Mouse (Mus musculus) megakaryocyte-erythroid progenitor cell, adult 5-6 weeks (primary cell): ENCODE measurements around the gene Ascl5. TPM values are rescaled to one million over a fixed set of nuclear protein-coding genes. Genes with fewer than 3 reads are reported as not detected.

Experiments used
- ATAC-seq: replicated peaks from 2 replicates; pipeline ENCODE4 v1.8.0; 2016; ENCODE audit warnings: mild to moderate bottlenecking, inconsistent platforms; ENCODE audit not compliant: severe bottlenecking, poor library complexity, low FRiP score, low TSS enrichment
- total RNA-seq, 2 experiments: library from RNA; stranded (forward) in 1 of 2; stranded (reverse) in 1 of 2; fragments of 200-1000, 215-1000 nt in 1 of 2; fragments of >200 nt in 1 of 2; fragmentation: Nextera tagmentation in 1 of 2; gene quantifications; 2 replicates each; pipeline ENCODE4 v1.2.3; 2014 to 2017

The Ascl5 gene
- total RNA-seq (2014; fragmentation: Nextera tagmentation), result not detected in 2 replicates
- total RNA-seq (2017), result not detected in 2 replicates

DNA sequence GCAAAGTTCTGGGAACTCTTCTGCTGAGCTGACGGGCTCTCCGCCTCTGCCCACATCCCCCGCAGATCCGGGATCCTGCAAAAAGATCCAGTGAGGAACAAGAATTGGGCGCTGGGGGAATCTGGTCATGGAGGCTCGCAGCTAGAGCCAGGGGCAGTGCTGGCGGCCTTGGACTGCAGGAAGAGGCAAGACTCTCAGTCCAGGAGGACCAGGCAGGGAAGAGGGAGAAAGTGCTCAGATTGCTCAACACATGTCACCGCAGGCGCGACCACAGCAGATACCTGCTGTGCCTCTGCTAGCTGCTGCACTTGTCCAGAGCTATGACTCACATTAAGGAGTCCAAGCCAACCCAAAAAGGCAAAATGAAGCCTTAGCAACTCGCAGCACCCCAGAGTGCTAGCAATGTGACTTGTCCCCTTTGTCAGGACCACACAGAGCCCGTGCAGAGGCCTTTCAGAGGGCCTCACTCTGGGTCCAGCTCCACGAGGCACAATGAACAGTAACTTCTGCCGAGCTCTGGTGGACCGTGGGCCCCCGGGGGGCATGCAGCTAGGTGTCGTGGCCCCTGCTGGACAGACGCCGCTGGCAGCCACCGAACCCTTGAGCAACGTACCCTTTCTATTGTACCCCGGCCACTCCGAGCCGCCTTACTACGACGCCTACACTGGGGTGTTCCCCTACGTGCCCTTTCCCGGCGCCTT, at the start of gene Ascl5:
Gene Ascl5 (plus strand): TSS at position 493 of the 701 bp plus-strand sequence.
- no peak for ATAC-seq

DNA sequence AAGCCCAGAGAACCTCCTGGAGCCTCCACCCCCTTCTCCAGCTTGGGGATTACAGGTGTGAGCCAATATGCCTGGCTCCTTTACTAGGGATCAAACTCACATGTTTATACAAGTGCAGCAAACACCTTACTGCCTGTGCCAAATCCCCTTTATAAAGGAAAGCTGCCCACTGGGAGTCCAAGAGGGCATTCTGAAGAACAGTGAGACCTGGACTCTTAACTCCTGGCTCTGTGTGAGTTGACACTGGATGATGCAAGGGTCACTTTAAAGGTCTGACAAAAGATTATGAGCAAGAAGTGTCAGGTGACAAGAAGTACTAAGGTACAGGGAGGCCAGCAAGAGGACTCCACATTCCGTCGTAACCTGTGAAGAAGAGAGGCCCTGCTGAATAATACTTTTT, 49.2 kb upstream of the Ascl5 start:
- no peak for ATAC-seq

DNA sequence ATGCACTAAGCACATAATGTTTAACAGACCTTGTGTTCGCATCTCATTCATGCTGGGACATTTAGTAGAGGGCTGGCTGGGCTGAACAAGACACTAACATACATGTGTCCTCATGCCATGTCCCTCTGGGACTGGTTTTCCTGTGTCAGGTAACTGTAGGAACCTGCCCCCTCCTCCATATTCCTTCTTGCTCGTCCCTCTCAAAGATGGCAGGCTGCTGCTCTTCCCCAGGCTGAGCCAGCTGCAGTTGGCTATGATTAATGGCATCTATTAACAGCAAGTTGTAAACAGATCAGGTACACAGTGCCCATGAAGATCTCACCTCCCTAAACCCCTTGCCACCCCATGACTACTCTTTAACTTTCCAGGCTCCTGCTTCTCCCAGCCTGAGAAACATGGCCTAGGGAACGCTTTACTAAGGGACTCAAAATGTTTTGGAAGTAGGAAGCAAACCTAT, 44.3 kb upstream of the Ascl5 start, which contains the start of gene Igfn1:
Gene Igfn1 (minus strand): TSS at position 51 of the 457 bp plus-strand sequence.
- no peak for ATAC-seq

DNA sequence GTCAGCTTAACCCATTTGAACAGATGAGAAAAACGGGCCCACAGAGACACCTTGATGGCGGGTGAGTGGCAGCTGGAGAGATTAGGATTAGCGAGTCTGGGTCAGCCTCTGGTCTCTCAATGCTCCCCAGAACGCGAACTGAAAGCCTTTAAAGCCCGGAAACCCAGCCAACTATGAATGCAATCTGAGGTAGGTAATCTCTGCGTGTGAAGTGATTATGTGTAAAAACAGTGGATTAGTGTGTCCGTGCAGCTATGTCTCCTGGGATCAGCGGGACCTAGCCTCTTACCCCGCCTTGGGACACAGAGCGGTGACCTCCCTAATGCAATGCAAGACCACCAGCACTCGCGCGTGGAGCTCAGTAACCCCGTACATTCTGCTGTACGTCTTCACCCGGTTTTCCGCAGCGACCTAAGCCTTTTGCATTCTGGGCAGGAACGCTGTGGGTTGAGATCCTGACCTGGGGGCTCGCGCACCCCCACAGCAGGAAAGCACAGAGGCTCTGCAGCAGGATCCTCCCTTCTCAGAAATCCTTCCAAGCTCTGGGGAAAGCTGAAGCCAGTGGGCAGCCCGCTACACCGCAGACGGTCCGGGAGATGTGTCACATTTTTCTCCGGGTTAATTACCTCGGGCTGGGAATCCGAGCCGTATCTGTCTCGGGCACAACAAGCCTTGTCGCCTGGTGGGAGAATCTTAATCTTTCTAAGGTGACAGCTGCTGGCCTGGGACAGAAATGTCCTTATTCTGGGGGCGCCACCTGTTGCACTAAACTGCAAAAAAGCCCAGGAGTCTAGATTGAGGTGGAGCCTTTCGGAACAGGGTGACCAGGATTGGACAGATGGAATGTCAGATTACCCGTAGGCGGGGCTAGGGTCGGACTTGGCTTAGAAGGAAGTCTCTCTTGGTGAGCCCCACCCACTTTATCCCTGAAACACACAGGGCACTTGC, 43.1 kb upstream of the Ascl5 start, which contains the start of gene Tmem9:
Gene Tmem9 (plus strand): TSS at position 940 of the 948 bp plus-strand sequence.
- peak; percentile 98 for ATAC-seq

DNA sequence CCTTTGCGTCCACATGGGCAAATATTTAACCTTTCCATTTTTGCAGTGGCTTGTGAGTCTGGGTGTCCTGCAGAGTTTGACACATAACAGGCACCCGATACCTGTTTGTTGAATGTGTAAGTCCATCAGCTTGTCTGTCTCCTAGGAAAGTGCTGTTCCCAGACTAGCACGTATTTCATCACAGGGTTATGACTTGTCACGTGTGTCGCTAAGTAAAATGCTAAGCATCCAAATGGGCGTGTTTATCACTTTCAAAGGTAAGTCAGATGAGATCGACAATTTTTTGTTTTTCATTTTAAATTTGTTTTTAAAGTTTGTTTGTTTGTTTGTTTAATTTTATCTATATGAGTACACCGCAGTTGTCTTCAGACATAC, 42.5 kb upstream of the Ascl5 start:
- ATAC-seq, result peak; percentile 13; the same call in 1 of the 2 replicates

DNA sequence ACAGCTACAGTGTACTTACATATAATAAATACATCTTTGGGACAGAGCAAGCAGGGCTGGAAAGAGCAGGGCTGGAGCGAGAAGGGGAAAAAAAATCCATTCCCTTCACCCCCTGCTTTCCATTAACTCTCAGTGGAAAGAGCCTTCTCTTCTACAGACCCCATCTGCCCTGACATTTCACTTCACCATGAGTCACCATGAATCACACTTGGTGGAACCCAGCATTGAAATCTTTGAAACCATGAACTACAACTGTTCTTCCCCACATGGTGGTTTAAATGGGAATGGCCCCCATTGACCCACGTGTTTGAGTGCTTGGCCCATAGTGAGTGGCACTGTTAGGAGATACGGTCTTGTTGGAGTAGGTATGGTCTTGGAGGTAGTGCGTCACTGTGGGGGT, 40.4 kb upstream of the Ascl5 start:
- no peak for ATAC-seq

DNA sequence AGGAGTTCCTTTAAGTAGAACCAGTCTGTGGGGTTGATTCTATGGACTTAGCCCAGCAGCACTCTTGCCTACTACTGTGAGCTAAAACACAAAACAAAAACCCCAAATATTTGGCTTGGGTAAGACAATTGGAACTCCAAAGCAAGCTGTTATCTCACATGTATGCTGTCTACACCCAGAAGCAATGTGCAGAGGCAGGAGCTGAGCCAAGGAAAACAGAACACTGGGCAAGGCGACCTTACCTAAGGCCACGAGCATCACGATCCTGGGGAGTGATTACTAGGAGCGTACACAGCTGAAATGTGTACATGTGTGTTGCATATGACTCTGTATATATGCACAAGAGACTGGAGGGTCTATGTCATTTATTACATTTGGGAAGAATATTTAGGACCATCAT, 37.1 kb upstream of the Ascl5 start:
- no peak for ATAC-seq

DNA sequence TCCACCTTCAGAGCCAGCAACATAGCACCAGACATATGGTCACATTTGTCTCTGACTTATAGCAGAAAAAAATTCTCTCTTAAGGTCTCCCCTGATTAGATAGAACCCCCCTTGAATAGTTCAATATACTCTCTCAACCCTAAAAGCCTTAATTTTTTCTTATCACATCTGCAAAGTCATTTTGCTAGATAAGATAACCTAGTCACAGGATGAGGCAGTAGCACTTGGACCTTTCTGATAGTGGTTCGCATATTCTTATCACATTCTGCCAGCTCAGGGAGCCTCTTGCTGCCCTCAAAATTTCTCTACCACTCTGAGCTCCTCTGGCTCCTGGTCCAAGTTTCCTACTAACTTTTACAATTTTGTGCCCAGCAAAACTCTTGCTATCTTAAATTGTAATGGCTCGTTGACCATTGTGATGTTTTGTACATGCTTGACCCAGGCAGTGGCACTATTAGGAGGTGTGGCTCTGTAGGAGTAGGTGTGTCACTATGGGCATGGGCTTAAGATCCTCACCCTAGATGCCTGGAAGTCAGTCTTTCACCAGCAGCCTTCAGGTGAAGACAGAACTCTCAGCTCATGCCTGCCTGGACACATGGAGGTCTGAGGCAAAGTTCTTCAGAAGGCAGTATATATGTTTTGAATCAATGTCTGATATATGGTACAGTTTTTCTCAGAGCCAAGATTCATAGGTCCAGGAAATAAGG, 35.7 kb upstream of the Ascl5 start:
- ATAC-seq, result peak; percentile 81

DNA sequence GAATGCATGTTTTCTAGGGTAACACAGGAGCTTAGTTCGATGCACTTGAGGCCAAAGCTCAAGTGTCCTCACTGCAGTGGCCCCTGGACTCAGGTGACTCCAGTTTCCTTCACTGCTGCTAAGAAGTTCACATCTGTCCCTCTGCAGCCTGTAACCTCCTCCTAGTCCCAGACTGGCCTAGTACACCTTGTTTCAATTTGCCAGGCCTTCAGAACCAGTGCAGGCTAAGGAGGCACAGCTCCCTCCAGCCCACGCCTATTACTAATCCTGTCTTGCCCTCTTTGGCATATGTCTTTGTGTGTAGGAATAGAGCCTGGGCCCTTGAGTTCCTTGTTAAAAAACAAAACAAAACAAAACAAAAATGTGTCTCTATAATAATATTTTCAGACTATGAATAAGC, 33.3 kb upstream of the Ascl5 start:
- no peak for ATAC-seq

DNA sequence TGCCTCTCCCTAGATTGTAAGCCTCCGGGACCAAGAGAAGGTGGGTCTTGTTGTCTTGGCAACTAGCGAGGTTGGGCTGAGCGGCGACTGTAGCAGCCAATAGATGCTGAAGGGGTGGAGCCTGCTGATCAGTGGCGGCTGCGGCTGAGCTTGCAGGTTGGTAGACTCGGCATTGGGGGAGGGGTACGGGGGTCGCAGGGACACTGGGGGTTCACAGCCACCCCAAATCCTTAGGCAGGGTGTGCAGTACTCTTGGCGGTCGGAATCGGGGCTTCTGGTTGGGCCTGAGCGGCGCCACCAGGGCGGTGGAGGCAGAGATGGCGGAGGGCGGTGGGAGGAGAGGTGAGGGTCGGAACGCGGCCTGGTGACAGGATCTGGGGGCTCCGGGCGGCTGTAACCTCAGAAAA, 32.7 kb upstream of the Ascl5 start:
- peak; percentile 92 for ATAC-seq

DNA sequence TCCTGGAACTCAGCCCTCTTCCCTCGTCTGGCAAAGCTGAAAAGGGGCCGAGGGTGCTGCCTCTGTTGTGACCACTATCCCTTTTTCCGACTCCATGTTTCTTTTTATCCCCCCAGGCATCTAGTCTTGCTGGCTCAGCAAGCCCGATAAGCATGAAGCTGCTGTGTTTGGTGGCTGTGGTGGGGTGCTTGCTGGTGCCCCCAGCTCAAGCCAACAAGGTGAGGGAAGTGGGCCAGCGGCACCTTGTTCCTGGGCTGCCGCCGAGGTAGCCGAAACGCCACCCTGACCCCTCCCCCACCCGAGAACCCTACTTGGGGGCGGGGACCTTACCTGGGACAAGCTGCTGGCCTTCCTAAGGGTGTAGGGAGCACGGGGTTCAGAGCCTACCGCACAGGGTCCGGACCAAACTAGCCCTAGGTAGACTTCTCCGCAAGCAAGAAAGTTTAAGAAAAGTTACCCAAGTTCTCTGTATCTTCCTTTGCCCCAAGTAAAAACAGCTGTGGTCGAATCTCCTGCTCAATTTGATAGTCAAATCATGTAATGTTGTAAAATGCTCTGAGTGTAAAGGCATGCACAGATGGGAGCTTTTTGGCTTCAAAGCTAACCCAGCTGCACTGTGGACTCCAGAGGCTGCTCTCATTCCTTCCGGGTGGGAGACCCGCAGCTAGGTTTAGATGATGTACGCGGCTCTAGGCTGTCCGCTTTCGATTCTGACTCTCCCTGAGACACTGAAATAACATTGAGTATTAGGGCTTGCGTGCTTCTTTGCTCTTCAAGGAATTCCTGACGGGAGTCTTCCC, 32.0 kb upstream of the Ascl5 start:
- no peak for ATAC-seq

DNA sequence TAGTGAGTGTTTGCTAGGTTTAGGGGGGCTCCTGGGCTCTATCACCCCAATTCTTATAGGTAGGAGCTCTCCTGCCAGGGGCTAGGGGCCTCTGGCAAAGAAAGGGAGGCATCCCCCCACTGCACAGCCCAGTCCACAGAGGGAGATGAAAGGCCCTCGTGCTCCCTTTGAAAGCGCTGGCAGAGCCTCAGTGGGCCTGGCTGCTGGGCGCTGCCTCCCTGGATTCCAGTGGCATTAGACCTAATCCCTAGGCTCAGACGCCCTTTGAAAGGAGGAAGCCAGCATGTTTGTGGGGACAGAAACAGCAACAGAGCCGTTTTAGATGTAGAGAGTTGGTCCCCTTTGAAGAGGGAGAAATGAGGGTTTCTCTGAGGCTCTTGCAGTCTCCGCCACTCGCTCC, 20.4 kb upstream of the Ascl5 start:
- ATAC-seq, result no peak

DNA sequence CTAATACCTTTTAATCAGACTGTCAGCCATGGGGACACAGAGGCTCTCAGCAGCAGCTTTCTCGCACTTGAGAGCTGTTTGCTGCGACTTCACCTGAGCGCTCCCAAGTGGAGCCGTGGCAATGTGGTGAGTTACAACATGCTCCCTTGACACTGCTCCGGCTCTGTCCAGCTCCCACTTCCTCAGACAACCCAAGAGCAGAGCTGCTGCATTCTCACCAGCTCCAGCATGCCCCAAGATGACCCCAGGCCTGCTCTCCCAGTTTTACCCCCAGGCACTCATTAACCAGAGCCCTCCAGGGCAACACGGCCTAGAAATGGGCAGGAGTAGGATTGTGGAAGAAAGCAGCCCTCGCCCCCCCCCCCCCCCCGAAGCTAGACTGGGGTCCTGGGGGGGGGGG, 18.9 kb upstream of the Ascl5 start:
- no peak for ATAC-seq

DNA sequence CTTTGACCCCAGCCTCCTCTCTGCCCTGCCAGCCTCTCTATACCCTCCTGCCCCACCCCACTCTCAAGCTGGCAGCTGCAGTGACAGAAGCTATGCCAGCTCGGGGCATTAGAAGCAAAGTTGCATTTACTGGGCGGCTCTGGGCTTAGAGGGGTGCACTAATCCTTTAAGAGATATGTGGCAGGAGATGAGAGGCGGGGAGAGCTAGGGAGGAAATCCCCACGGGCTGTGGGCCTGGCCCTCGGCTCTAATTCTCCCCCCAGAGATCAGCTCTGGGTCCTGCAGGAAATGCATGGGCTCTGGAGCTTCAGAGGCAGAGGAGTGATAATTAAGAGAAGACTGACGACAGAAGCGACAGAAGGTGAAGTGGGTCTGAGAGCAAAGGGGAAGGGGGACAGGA, 17.6 kb upstream of the Ascl5 start:
- no peak for ATAC-seq

DNA sequence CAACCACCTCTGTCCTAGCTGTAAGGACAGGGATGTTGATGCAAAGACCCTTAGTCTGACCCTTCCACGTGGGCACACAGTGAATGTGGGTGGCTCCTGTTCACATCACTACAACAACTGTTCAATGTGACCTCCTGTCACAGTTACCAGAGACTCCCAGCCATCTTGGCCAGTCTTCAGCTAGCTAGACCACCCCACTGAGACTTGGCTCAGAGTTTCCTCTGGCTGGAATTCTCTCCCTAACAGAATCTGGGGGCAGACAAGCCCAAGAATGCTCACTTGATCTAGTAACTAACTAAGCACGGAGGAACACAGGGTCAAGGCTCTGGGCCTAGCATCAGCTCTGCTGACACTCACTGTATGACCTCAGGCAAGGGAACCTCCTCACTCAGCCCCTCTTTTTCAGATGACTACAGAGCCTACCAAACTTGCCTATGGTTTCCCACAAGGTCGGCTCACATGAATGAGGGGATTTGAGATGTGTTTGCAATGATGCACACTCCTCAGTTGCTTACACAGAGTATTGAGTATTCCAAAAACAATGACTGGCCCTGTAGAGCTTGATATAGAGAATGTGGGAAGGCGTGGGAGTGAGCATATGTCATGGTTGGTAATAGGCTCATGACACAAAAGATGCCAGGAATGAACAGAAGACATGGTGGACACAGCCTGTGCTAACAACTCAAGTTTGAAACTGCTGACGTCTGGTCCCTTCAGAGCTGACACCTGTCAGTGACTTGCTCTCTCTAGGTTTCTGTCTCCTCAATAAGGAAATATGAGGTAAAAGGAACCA, 11.7 kb upstream of the Ascl5 start:
- no peak for ATAC-seq

DNA sequence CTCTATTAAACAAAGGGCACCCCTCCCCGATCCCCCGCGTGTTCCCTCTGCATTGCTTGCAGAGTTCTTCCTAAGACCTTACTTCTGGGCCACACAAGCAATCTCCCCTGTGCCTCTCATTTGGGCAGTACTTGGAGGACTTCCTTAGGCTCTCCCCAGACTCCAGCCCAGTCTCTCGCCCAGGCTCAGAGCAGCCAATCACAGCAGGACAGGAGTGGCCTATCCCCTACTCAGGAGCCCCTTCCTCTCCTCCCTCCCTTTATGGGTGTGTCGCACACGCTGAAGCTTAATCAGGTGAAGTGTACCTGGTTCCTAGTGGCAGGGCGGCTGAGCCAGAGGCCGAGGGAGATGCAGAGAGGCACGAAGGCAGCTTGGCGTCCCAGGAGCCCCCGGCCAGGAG, 10.2 kb upstream of the Ascl5 start:
- no peak for ATAC-seq

DNA sequence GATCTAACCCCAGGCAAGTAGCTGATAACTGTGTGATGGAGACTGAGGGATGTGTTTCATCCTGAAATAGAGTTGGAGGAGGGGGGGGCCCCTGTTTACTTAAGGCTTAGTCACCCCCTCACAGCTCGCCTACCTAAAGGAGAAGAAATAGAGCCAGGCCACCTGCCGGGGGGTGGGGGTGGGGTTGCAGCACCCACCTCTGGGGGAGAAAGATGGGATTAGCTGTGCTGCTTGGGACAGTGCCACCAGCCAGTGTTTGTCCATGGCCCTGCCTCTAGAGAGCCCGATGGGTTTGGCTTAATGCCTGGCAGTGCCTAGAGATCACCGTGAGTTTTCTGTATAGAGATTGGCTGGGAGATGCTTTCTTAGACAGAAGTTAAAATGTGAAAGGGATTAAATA, 9.7 kb upstream of the Ascl5 start:
- no peak for ATAC-seq

DNA sequence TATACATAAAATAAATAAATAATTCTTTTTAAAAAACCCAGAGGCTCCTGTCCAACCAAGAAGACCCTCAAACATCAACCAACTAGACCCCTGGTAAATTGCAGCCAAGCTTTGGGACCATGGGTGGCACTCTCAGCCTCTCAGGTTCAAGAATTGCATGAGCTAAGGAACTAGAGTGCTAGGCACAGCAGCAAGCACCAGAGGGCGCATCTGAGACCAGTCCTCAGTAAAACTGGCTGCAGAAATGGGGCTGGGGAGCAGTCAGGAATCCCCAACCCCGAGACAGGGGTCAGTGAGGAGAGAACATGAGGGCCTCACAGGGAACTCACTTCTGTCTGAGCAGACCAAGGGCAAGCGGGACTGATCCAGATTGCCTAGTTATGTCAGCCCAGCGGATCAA, 4.8 kb upstream of the Ascl5 start:
- ATAC-seq, result peak; percentile 76
